Mouse (Mus musculus): ENCODE measurements around the gene Taf8. TPM values are rescaled to one million over a fixed set of nuclear protein-coding genes. Genes with fewer than 3 reads are reported as not detected.
A peak's percentile ranks its signal among the peaks of the same experiment; 100 is the strongest.
"Not testable (repeated sequence)": the region's sequence is repeated elsewhere in the genome, so short reads cannot be mapped to it uniquely, and the experiment has no call there.

Taf8 gene
- total RNA-seq, 2 experiments from 2014 or later, result 14.8 to 16.4 TPM

DNA sequence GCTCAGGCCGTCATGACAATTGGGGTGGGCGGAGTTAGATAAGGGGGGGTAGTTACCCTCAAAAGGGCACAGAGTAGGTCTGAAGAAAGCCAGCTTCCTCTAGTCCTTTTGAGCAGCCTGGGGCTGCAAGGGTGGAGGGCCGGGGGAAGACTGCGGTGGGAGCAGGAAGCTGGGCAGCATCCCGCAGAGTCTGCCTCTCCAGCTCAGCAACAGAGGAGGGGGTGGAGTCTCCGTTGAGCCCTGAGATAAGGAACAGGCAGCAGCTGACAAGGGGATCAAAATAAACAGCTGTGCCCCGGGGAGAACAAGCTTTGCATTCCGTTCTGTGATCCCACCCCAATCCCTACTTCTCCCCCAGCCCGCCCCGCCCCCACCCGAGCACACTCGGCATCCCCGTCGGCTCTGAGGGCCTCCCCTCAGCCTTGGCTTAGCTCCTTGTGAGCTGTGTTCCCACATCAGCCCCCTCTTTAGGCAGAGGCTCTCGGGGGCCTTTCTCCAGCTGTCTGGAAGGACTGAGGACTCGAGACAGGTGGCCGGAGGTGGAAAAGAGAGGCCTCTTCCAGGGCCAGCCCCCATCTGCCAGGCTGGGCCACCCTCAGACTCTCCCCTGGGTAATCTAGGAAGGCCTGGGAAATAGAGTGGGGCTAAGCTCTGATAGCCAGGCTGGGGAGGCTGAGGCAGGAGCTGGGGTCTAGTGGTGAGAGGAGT is 19.6 kb upstream of the Taf8 start:
- peak; percentile 32 to 42 for DNase-seq (ENCODE audit: low spot score in 2 of 2)

DNA sequence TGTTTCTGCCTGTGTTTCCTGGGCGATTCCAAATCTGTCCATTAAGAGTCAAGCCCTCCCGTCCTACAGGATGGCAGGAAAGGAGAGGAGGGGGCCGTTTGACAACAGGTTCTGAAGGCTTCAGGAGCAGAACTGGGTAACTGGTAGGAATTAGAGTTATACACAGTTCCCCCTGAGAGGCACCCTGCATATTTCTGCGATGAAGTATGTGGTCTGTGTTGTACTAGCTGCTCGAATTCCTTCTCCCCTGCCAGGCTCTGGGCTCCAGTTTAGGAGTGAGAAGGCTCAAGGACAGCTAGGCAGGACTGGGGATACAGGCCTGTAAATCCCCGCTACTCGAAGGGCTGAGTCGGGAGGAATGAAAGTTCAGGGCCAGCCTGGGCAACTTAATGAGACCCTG is 16.1 kb upstream of the Taf8 start:
- no peak for DNase-seq (ENCODE audit: low spot score in 2 of 2)

DNA sequence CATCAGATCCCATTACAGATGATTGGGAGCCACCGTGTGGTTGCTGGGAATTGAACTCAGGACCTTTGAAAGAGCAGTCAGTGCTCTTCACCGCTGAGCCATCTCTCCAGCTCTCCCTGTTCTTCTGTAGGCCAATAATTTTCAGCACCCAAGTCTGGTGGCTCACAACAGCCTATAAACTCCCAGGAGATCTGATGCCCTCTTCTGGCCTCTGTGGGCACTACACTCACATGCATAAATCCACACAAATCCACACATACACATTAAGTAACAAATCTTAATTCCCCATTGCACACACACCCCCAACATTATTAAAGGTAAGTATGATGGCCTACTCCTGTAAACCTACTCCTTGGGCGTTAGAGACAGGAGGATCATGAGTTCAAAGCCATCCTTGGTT is 14.1 kb upstream of the Taf8 start:
- no peak for DNase-seq (ENCODE audit: low spot score in 2 of 2)

DNA sequence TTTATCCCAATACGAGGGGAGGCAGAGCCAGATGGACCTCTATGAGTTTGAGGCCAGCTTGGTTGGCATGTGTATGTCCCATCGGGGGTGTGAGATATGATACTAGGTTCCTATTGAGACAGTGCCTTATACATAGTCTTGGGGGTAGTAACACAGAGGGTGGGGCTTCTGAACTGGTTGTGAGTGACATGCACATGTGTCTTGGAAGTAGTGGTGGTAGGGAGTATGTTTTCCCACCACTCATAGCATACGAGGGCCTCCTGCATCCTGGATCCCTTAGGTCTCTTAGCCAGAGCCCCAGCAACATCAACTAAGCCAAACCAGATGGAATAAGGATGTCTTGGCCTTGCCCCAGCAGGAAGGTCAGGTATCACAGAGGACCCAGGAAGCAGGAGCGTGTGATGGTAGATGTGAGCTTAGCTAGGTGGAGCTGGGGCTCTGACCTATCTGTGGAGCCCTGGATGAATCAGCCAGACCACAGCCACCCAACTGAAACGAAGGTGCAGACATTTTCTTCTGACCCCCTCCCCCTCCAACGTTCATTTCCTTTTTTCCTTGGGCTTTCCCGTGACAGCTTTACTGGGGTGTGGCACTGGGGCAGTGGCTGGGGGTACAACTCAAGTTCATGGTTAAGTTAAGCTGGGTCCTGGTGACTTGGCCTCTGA is 13.2 kb upstream of the Taf8 start:
- no peak for DNase-seq (ENCODE audit: low spot score in 2 of 2)

DNA sequence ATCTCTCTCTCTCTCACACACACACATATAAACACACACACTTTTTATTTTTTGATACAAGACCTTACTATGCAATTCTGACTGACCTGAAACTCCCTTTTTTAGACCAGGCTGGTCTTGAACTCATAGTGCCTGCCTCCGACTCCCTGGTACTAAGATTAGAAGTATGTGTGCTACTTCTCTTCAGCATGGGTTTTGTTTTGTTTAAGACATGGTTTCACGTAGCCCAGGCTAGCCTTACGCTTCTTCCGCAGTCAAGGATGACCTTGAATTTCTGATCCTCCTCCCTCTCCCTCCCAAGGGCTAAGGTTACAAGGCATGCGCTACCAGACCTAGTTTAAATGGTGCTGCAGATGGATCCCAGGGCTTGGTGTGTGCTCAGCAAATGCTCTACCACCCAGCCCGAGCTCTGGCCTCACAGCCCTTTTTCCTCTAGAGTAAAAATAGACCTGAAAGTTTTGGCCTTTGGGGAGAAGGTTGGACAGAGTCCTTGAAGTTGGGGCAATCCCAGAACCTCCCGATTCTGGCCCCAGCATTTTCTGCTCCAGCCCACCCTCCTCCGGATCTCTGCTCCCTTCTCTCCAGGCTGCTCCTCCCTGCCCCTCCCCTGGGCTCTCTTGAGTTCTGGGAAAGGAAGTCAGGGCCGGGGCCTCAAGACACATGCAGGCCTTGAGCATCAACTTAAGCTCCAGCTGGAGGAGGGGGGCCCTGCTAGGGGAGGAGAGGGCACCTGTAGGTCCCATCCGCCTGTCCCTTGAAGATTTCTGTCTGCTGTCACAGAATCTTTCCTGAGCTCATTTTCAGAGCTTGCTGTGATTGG is 11.1 kb upstream of the Taf8 start:
- no peak for DNase-seq (ENCODE audit: low spot score in 2 of 2)

DNA sequence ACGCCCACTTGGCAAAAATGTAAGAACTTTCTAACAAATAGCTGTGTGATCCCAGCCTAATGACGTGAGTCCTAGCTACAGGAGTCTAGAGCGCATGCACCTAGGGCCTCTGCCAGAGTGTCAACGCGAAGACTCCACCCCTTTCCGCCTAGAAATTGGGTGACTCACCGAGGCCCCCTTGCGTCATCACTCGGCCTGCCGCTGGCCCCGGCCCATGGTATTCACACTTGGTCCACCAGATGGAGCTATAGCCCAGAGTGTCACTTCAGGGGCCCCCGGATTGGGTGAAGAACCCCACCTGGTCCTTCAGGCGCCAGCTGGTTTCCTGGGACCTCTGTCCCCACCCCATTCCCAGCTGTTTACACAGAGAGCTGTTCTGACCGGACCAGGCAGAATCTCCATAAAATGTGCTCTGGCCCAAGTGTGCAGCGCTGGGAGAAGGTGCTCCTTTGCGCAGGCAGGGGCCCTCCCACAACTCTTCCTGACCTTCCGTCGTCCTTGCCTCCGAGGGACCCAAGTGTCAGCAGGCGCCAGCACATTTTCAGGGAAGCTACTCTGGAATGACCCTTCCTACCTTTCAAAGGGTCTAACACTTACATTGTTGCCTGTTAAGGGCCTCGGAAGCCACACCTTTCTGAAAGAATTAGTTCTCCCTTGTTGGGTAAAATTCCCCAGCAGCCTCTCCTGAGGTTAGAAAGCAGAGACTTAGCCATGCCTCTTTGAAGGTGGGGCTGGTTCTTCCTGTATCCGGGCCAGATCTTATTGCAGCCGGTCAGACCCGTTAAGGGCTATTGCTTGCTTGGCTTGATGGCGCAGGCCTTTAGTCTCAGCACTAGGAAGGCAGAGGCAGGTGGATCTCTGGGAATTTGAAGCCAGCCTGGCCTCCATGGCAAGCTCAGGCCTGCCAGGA is 9.3 kb upstream of the Taf8 start:
- DNase-seq (ENCODE audit: low spot score in 2 of 2), result peak; percentile 95 to 97

DNA sequence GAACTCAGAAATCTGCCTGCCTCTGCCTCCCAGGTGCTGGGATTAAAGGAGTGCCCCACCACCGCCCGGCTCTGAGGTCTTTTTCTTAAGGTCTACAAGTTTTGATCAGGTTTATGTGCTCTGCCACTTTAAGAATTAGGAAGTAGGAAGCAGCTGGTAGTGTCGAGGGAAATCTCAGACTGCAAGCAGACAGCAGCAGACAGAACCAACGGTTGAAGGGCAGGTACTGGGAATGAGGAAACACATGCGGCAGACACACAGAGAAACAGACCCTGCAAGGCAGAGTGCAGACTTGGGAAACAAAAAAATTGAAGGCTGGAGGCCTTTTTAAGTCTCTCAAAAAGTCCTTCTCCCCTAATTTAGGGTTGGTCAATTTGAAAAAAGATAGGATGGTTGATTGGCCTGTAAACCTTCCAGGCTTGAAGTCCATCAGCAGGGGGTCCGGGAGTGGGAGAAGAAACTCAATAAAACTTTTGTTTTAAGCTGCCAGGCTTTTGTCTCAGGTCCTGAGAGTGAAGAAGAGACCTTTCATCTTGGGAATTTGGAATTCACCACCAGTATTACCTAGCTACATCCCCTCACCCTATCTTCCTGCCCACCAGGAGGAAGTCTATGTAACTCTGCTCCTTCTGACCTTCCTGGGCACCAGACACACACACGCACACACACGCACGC is 7.1 kb upstream of the Taf8 start:
- DNase-seq (ENCODE audit: low spot score in 2 of 2), result peak; percentile 16 to 34

DNA sequence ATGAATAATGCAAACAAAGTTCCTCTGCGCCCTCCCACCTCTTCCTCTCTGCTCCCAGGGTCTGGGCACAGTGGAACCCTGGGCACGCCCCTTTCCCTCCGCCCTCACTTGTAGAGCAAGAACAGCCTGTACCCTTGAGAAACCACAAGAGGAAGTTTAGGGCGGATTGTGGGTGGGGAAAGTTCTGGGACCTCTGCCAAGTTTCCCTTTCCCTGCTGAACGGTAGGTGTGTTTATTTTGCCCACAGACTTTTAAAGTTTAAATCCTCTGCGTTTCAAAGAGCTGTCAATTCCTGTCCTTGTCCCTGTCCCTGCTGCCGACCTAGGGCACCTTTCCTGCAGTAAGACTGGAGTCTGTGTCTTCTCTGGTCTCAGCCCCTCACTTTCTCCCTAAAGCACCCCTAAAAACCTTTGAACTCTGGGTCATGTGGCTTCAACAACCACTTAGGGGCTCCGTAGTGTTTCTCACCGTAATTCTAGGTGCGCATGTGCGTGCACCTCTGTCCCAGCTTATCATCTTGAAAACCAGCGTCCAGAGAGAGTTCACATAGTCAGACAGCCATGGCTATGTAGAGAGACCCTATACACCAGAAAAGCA is 6.0 kb upstream of the Taf8 start:
- peak; percentile 73 to 91 for DNase-seq (ENCODE audit: low spot score in 2 of 2)

DNA sequence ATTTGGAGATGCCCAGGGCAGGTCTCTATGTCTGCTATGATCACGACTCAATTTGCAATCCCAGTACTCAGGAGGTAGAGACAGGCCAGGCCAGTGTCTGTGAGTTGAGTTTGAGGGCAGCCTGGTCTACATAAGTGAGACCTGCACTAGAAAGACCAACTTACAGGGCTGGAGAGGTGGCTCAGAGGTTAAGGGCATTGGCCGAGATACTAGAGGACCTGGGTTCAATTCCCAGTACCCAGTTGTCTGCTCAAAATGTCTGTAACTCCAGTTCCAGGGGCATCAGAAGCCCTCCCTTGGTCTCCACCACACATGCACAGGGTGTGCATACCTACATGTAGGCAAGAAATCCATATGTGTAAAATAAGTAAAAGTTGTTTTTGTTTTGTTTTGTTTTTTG is 5.4 kb upstream of the Taf8 start:
- no peak for DNase-seq (ENCODE audit: low spot score in 2 of 2)

DNA sequence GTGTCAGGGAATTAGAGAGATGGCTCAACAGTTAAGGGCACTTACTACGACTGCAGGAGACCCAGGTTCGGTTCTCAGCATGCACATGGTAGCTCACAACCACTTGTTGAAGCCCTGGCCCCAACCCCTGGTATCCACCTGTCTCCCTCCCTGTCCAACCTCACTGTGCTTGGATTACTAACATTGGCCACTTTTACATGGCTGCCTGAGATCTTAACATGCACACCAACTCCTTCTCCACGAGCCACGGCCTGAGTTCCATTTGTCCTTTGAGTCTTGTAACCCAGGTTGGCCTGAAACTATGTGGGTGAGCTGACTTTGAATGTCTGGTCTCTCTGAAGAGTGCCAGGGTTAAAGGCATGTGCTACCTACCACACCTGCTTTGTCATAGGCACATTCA is 4.6 kb upstream of the Taf8 start:
- DNase-seq (ENCODE audit: low spot score in 2 of 2), result no peak

DNA sequence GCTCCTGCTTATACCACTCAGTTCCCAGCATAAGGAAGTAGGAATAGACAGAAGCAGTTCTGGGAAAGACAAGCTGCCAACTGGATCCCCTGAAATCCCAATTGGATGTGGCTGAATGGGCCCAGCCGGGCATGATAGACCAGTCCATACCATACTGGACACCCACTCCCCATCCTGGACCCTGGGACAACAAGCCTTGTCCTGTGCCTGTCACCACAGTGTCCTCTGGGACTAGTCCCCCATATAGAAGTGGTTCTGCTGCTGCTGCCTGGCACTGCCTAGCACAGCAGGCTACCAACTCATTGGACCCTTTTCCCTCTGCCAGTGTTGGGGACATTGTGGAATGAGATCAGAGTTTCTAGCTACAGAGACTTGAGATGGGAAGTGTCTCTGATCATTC is 4.0 kb upstream of the Taf8 start:
- DNase-seq (ENCODE audit: low spot score in 2 of 2), result no peak

DNA sequence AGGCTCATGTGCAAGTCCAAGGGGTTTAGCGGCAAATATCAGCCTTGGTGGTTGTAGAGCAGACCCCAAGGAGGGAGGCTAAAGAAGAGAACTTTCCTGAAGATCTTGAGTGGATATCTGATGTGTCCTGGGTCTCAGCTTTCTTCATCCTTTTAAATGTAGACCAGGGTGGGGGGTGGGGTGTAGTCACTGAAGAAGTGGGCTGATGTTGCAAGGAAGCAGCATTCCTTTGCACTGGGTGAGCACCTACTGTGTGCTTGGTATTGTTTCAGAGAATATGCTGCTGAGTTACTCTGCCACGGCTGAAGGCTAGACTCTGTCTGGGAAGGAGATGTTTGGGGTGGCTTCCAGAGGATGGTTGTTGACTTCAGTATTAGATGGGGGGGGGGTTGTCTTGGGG is 3.5 kb upstream of the Taf8 start:
- no peak for DNase-seq (ENCODE audit: low spot score in 2 of 2)

DNA sequence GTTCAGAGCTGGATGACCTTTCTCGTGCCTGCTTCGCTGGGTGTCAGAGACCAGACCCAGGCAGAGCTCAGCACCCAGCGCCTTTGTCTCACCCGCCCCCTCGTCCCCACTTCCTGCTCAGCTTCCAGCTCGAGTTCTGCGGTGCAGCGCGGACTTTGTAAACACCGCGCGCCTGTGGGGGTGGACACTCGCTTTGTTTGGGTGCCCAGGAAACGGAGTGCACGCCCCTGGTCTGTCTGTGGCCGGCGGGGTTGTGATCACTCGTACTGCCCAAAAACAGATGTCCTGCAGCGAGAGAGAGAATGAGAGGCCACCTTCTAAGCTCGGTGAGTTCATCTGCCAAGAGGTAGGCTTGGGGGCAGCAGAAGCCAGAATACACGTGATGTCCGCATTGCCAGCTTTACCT is 2.9 kb upstream of the Taf8 start, which contains the start of gene Ccnd3:
TSS of gene Ccnd3 (plus strand) at position 111 of the 406 bp plus-strand sequence.
- peak; percentile 23 to 73 for DNase-seq (ENCODE audit: low spot score in 2 of 2)

DNA sequence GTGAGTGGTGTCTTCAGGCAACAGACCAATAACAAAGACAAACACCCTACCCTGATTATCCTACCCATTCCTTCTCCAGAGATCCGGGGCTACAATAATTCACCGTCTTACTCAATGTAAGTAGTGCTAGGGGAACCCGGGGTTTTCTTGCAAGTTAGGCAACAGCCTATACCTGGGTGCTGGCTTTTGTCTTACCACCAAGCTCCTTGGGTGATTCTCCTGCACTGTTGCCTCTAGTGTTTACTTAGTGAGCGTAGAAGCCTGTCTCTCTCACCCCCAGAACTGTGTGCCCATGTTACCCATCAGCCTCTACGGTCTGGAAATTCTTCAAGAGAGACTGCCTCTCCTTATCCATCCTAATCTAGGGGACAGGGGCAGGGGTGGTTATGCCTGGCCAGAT is 2.1 kb upstream of the Taf8 start:
- no peak for DNase-seq (ENCODE audit: low spot score in 2 of 2)

DNA sequence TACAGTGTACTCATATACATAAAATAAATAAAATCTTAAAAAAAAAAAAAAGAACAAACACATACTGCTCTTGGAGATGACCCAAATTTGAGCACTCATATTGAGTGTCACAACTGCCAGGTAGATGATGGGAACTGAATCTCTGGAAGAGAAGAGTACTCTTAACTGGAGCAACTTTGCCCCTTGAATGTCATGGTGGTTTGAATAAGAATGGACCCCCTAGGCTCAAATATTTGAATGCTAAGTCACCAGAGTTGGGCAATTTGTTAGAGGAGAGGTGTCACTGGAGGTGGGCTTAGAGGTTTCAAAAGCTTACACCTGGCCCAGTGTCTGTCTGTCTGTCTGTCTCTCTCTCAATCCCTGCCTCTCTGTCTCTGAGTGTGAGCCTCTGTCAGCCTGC is 1.6 kb upstream of the Taf8 start:
- DNase-seq (ENCODE audit: low spot score in 2 of 2), result no peak

DNA sequence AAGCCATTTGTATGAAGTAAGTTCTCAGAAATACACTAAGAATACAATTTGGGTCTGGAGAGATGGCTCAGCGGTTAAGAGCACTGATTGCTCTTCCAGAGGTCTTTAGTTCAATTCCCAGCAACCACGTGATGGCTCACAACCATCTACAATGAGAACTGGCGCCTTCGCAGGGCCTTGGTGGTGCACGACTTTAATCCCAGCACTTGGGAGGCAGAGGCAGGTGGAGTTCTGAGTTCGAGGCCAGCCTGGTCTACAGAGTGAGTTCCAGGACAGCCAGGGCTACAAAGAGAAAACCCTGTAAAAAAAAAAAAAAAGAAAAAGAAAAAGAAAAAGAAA is 584 bp upstream of the Taf8 start:
- DNase-seq (ENCODE audit: low spot score in 2 of 2), result not testable (repeated sequence)

DNA sequence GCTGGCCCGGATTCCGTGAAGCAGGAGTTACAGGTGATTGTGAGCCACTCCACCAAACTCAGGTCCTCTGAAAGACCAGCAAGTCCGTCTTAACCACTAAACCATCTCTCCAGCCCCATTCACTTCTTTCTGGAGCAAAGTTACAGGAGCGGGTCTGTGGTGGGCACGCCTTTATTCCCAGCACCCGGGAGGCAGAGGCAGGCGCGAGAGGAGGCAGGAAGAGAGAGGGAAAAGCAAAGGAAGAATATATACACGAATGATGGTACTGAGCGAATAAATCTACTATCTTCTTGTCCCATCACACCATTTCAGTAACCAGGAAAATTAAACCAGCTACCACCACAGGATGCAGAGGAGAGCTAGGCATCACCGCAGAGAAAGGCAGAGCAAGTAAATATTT is 561 bp downstream of the Taf8 start:
- DNase-seq (ENCODE audit: low spot score in 2 of 2), result no peak

DNA sequence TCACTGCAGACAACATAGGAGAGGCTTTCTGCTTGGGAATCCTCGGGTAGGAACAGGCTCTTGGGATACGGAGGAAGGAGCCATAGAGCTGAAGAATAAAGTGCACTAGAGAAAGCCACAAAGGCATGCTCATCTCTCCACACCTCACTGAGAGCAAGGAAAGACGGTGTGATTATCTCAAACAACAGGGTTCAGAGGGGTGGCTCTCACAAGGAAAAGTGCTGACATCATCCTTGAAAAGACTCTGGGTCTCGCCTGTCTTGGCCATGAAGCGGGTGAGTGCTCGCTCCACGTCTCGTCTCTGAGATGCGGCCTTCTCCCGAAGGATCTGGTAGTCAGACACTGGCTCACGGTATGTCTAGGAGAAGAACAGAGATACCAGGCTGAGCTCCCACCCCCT is 8.0 kb downstream of the Taf8 start:
- DNase-seq (ENCODE audit: low spot score in 2 of 2), result no peak

DNA sequence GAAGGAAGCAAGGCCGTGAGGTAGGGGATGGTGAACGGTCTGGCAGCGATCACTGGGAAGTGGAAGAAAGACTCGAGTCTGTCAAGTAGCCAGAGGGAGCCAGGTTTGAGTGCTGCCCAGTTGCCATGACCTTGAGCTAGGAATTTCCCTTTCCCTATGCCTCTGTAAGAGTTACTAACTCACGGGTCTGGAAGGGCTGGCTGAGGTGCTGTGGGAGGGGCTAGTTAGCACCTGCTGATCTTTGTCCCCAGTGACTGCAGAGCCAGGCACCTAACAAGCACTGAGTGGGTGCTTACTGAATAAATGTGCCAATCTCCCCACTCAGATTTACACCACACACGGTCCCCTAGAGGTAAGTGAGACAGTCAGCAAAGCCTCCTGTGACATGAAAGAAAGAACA is 8.4 kb downstream of the Taf8 start:
- DNase-seq (ENCODE audit: low spot score in 2 of 2), result no peak

DNA sequence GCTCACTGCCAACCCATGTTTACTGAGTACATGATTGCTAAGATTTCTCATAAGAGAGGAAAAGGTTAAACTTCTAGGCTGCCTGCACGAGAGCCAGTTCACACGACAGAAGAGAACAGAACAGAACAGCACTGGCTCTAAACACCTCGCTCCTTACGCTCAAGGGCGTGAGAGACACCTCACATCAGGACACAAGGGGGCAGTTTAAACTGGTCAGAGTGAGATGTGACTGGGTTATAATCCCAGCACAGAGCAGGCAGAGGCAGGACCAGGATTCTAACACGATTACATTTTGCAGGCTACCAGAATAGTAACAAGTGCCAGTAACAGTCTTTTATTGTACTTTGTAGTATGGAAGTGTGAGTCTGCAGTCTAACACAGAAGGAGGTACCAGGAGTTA is 9.4 kb downstream of the Taf8 start:
- DNase-seq (ENCODE audit: low spot score in 2 of 2), result no peak

All from layer of hippocampus, postnatal 14 days (tissue).